Mouse (Mus musculus) megakaryocyte-erythroid progenitor cell, adult 5-6 weeks (primary cell): ENCODE results near the gene Dpp8. TPM values are rescaled to one million over a fixed set of nuclear protein-coding genes. Genes with fewer than 3 reads are reported as not detected.
"Not testable (repeated sequence)": the region's sequence is repeated elsewhere in the genome, so short reads cannot be mapped to it uniquely, and the experiment has no call there.

Experiments
- ATAC-seq: replicated peaks from 2 replicates; pipeline ENCODE4 v1.8.0; 2016; ENCODE audit warnings: mild to moderate bottlenecking, inconsistent platforms; ENCODE audit not compliant: severe bottlenecking, poor library complexity, low FRiP score, low TSS enrichment
- total RNA-seq, 2 experiments: library from RNA; stranded (forward) in 1 of 2; stranded (reverse) in 1 of 2; fragments of 200-1000, 215-1000 nt in 1 of 2; fragments of >200 nt in 1 of 2; fragmentation: Nextera tagmentation in 1 of 2; gene quantifications; 2 replicates each; pipeline ENCODE4 v1.2.3; 2014 to 2017

Gene Dpp8
- total RNA-seq, 2 experiments from 2014 or later: 77.5 to 88.9 TPM

DNA sequence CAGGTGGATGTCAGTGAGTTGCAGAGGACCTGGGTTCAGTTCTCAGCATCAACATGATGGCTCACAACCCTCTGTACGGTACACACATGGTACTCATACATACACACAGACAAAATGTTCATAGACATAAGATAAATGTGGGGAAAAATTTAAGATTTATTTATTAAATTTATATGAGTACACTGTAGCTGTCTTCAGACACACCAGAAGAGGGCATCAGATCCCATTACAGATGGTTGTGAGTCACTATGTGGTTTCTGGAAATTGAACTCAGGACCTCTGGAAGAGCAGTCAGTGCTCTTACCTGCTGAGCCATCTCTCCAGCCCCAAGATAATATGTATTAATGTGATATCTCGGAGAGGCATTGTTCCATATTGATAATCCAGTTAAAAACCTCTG lies 47.9 kb downstream of the Dpp8 start:
- ATAC-seq: not testable (repeated sequence)

DNA sequence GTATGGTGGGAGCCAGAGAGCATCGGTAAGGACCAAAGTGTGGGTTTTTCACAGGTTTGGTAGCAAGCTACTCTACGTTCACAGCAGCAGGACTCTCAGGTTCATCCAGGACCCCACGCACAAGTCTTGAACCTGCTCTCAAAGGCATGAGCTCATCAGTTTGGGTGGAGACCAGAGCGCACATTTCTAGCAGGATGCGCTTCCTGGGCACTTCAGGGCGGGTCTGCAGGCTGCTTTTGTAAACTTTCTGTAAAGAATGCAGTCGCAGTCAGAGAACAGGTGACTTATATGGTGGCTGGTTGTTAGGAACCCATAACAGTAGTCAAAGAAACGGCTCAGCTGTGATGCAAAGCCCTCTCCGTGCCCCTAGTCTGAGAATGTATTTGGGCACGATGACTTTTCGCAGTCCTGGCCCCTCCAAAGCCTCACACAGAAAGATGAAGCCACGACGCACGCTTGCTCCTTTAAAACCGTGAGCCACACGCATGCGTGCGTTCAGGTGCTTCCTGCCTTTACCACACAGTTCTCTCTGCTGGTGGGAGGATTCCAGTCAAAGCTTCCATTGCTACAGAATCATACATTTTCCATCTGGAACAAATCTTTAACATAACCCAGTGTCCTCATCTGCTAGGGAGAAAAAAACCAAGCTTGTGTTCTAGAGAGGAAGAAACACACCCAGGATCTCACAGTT lies 51.0 kb downstream of the Dpp8 start:
- no peak for ATAC-seq

DNA sequence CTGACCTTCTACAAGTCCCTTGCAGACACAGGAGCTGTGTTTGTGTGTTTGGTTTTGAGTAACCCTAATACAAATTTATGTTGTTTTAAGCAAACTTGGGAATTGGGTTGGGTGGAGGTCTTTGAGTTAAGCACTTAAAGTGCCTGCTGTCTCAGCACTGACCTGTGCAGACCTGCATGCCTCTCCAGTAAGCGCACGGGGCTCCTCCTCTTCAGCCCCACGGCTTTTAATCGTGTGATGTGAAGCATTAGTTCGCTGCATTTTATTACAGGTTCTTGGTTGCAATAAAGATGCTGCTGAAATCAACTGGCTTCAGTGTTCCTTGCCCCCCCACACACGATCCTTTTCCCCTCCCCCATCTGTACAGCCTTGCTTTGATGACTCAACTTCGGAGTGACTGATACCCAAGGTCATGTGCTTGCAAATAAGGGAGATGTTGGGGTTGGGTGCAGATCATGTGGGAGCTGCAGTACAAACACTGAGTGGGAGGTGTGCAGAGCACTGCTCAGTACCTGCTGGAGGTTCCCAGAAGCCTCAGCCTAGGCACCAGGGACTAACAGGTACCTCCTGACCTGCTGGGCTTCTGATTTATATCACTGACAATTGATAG lies 52.1 kb downstream of the Dpp8 start:
- no peak for ATAC-seq

DNA sequence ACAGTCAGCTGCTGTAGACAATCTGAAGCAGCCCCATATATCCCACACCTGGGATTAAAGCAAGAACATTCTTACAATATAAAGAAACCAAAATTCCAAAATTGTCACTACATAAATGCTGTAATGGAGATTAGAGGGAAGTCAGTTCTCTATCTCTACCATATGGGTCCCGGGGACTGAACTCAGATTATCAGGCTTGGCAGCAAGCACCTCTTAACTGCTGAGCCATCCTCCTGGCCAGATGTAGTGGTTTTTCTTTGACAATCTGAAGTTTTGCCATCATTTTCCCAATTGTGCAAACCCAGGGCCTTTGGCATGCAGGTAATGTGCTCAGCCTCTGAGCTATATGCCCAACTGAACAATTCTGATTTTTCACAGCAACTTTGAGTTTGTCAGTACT lies 53.1 kb downstream of the Dpp8 start:
- peak; percentile 66 for ATAC-seq

DNA sequence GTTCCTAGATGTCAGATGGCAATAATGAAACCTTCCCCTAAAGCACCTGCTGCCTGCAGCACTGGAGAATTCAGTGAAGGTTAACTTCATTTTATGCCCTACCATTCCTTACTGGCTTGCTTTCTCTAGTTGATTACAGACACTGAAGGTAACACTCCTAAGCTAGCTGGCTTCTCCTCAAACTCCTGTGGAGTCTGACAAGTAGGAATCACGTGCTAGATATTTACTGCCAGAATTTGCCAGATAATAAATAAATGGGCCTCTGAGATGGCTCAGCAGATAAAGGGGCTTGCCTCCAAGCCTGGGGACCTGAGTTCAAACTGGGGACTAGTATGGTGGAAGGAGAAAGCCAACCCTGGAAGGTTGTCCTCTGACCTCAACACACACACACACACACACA lies 54.6 kb downstream of the Dpp8 start:
- ATAC-seq: no peak

DNA sequence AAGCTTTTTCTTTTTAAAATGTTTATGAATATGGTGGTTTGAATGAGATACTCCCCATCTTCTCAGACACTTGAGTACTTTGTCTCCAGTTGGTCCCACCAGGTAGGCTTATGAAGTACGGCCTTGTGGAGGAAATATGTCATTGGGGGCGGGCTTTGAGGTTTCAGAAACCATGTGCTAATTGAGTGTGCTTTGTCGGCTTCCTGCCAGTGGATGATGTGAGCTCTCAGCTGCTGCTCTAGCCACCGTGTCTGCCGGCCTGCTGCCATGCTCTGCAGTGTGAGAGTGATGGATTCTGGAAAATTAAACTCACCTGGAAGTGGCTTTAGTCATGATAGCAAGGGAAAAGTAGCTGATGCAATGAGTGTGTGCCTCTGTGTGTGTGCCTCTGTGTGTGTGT lies 55.3 kb downstream of the Dpp8 start:
- no peak for ATAC-seq

DNA sequence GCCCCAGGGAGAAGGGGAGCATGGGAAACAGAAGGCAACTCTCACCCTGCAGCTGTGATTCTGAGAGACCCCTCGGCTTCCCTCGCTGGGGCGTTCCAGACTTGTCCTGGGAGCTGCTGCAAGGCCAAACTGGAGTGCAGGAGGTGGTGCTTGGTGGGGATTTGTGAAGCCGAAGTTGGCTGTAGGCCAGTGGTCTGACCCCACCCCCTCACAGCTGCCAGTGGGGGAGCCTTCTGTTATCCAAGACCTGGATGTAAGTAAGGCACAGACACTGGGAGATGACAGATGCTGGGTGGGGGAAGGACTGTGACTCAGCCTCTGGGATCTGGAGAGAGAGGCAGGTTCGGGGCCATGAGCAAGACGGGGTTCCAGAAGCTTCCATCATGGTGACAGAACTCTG lies 62.0 kb downstream of the Dpp8 start:
- ATAC-seq: no peak

DNA sequence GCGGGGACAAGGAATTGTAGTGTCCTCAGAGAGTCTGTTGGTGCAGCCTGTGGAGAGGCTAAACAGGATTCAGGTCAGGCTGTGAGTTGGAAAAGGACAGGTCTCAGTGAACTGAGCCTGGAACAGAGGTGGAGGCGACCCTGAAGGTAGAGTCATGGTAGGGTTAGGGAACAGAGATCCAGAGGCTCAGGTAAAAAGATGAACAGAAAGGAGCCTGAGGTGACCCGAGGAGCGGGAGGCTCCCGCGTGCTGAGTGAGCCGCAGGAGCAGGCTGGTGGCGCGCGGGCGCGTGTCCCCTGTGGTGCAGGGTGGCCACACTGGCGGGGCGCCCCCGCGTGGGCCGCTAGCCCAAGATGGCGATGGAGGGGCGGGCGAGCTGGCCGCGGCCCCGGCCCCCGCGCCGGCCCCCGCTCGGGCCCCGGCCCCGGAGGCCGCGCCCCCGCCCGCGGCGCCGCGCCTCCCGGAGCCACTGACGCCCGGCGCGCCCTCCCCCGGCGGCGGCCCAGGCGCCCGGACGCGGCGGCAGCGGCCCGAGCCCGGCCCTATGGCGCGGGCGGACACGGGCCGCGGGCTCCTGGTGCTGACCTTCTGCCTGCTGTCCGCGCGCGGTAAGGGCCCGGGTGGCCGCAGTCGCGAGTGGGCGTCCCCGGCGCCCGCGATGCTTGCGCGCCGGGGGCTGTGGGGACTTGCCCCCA lies 68.9 kb downstream of the Dpp8 start, which contains the start of gene Igdcc4:
Igdcc4 (plus strand) TSS at position 496 of the 695 bp plus-strand sequence.
- ATAC-seq: no peak

DNA sequence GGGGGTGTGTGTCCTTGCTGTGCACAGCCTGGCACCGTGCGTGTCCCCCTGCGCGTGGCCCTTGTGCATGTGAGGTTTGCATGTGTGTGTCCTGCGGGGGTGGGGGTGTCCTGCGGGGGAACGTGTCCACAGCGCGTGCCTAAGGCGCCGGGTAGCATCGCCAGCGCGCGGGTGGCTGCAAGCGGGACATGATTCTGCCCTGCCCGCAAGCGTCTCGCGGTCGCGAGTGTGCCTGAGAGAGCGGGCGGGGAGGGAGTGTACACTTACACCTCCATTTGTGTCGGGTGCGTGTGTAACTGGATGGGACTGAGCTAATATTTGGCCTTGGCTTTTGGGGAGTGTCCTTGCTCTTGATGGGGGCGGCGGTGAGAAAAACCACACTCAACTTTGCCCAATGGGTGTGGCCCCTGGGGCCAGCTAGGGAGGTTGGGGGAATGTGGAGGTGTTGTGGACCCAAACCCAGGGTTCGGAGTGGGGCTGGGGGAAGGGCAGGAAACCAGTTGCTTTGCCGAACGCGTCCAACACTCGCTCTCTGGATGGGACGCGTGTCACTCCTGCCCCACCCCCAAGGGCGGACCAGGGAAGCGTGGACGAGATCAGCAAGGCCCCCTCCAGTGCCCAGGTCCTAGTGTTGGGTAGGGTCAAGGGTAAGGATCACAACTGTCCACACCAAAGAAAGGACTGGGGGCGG lies 69.6 kb downstream of the Dpp8 start:
- ATAC-seq: no peak

DNA sequence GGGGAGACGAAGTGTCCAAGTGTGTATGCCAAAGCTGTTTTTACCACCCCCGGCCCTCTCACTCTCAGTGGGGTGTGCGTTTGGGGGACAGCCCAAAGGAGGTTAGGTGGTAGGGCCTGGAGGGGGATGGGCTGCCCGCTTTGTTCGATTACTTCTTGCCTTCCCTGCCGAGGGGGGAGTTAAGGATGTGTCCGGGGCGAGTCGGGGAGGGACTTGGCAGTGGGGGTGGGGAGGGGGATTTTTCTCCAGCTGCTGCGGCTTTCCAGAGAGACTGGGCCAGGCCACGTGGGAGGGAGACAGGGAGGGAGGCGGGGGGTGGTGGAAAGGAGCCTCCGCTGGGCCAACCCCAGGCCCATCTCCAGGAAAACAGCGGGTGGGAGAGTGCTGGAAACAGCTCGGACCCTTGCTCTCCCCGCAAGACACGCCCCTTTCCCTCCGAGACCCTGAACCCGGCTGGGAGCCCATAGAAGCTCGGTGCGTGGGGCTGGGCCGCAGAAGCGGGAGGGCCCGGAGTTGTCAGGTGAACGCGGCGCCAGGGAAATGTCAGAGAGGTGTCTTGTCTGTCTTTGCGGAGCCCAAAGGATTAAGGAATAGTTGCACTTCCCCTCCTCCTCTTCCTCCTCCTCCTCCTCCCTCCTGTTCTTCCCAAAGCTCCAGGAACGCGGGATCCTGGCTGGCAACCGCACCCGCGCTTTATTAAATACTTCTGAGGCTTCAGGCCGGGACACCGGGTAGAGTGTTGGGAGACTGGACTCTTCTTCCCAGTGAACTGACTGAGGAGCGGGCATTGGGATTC lies 70.4 kb downstream of the Dpp8 start:
- no peak for ATAC-seq

DNA sequence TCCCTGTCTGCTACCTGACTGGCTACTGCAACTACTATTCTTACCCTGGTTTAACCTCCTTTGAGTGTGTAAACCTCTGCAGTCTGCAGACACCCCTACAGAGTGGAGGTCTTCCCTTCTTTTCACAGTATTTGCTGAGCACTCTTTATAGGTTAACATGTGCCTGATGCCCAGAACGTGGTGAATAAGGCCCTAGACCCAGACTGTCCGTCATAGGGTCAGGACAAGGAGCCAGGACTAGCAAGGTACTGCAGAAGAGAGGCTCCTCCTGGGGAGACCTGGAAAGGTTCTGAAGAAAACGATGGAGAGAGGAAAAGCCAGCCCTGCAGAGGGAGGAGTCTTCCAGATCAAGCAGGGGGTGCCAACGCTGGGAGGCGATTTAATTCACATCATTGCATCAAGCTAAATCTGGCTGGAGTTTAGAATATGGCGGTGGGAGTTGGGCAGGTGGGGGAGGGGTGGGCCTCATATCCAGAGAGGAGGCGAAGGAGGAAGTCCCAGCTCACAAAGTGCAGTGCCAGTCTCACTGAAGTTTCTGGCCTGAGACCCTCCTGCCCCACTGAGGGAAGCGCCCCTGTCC lies 71.0 kb downstream of the Dpp8 start:
- ATAC-seq: no peak

DNA sequence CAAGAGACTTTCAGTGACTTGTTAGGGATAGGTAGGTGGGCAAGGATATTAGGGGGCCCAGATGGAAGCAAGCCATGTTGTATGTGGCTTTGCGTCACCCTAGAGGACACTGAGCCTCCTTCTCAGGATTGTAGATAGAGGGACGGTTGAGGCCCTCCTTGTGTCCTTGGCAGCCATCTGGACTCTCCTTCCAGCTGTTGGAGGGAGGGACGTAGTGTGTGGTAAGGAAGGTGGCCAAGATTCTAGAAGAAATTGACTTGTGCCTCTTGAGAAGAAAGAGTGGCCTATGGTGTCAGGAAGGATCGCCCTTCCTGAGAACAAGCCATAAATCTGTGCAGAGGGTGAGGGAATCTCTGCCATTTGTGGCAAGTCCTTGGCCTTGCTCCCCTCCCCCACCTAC lies 74.6 kb downstream of the Dpp8 start:
- ATAC-seq: no peak

DNA sequence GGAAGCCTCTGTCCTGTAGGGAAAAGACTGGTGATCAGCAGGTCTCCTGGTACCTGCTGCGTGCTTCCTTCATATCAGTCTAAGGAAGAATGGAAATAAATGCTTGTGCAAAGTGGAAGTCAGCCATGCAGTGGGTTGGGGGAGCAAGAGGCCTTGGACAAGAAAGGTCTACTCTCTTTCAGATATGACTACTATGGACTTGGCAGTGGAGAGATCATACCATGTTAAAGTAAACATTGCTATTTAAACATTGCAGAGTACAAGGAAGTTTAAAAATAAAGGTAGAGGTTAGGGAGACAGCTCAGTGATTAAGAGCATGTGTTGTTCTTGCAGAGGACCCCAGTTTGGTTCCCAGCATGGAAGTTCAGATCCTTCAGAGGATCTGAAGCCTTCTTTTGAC lies 75.7 kb downstream of the Dpp8 start:
- ATAC-seq: no peak

DNA sequence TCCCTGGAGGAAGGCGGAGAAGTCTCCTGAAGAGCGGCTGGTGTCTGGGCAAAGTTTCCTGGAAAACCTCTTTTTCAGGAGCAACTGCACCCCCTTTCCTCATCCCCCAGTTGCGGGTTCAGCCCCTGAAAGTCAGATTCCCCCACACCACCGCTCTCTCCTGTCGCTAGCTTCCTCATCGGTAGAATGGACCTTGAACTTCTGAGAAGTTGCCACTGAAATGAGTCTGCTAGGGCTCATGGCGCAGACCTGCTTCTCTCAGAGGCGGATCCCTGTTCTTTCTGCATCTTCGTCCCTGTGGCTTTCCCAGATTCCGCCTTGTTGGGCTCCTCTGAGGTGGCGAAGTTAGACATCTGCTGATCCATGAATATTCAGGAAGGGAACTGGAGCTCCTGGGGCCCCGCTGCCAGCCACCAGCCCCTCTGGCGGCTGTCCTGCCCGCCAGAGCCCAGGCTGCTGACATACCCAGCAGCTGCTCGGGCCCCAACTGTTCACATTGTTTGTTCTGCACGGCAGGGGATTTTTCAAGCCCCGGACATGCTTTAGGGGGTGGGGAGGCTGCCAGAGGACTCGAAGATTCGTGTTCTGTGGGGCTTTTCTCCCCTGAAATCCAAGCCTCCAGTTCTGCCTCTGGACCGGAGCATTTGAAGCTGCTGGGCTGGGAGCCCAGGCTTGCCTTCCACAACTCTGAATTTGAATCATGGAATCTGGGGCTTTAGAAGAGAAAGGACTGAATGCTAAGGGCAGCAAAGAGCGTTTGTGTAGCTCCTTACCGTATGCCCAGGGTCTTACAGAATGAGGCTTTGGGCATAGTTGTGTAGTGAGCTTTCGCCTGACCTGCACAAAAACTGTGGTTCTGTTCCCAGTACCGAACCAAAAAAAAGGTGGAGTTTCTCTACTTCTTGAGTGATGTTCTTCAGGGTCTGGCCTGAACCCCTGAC lies 77.2 kb downstream of the Dpp8 start:
- no peak for ATAC-seq

DNA sequence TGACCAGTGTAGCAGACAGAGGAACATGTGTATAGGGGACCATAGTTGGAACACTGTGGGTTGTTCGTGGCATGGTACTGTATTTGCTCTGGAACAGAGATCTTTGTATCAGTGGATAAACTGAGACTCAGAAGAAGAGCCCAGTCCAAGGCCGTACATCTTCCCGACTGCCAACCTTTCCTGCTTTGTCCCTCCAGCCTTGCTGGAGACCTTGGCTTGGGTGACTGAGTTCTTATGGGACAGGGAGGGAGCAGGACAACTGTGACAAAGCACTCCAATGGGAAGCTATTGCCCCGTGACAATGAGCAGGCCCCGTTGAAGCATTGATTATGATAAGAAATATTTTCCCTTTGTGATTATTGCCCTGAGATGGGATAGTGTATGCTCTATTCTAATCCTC lies 79.5 kb downstream of the Dpp8 start:
- no peak for ATAC-seq

DNA sequence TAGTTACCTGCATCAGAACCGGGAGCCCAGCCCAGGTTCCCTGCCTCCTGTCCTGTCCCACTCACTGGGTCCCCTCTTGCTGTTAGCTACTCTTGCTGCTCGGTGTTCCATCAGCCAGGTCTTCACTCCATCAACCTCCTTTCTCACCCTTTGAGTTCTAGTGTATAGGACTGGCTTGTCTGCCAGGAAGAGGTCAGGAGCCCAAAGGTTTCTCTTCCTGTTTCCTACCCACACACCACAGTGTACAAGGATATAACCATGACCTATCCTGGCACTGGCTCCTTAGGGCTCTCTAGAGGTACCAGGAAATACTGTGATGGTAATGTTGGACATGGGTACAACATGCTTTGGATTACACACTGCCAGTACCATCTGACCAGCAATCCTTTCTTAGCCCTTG lies 81.5 kb downstream of the Dpp8 start:
- ATAC-seq: no peak

DNA sequence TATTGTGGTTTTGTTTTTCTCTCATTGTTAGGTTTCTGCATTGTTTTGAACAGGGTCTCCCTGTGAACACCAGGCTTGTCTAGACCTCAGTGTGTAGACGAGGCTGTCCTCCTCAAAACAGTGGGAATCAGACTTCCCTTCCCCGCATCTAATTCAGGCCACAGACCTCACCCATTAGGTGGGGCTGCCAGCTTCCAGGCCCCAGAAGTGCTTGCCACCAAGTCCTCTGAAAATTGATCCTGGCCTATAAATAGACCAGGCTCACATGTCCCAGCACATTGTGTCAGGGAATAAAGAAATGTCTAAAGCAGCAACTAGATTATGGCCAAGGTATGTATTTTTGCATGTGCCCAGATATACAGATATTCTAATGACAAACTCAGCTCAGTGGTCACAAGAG lies 83.7 kb downstream of the Dpp8 start:
- ATAC-seq: no peak

DNA sequence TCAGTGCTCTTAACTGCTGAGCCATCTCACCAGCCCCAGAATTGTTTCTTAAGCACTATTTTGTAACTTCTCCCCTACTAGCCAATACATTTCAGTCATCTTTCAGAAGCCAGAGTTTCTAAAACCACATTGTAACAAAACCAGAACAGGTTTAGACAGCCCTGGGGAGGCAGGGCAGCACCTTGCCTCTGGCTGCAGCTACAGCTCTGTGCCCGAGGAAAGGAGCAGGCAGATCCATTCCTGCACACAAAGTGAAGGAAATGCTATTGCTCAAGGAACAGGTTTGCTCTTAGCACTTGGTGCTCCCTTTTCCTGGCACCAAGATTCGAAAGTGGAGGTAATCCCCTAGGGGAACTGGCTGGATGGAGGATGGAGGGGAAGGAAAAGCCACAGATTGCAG lies 85.3 kb downstream of the Dpp8 start:
- no peak for ATAC-seq
